Comparison of ENCODE assay signal across 17 mouse cellular contexts in the genomic region with DNA sequence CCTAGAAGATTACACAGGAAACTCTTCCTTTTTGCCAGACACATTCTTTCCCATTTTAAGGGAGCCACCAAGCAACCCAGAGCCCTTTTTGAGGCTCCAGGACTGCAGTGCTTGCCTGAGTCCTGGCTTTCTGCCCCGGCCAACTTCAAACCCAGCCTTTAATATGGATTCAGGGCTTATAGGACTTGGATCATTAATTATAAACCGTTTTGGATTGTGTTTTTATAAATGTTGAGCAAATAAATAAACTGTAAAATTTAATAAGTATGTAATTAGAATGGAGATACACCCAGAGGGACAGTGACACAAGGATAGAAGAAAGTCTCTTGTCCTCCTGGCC. TPM values are rescaled to one million over a fixed set of nuclear protein-coding genes. Genes with fewer than 3 reads are reported as not detected.
DNase-seq lines count a peak whose midpoint lies in the region; ATAC-seq lines count a peak whose summit lies in the region.
"Had no signal": no experiment of that assay in that cellular context is flagged by ENCODE, and none has a peak within 500 bp of the region (broad histone marks: within the 10 kb centered on the region; RNA-seq: fewer than 3 reads in every experiment).

No protein-coding gene starts in this region.

- WGBS in kidney, embryonic 15.5 days: 32% methylated on average over 2 of the region's 2 CpGs
- WGBS in midbrain, embryonic 16.5 days: 68% methylated on average over 2 of the region's 2 CpGs
- 61% methylated on average over 2 of the region's 2 CpGs for WGBS in midbrain, embryonic 10.5 days
- 53% methylated on average over 2 of the region's 2 CpGs for WGBS in limb, embryonic 12.5 days
- WGBS in neural tube, embryonic 14.5 days: 45% methylated on average over 2 of the region's 2 CpGs

- H3K4me2 ChIP-seq in kidney, embryonic 15.5 days: no peak overlapping the region
- H3K4me2 ChIP-seq in midbrain, embryonic 16.5 days (ENCODE audit: low read length): no peak overlapping the region
- H3K4me2 ChIP-seq in limb, embryonic 12.5 days: no peak overlapping the region
- H3K4me2 ChIP-seq in neural tube, embryonic 14.5 days (ENCODE audit: low read depth, low read length): no peak overlapping the region
- H3K4me2 ChIP-seq: forebrain, embryonic 13.5 days; liver, embryonic 15.5 days had no signal

- H3K4me3 ChIP-seq in kidney, embryonic 15.5 days (replicated peaks): no peak overlapping the region
- no peak overlapping the region for H3K4me3 ChIP-seq in midbrain, embryonic 16.5 days (ENCODE audit: low read depth, low read length)
- H3K4me3 ChIP-seq in midbrain, embryonic 10.5 days: no peak overlapping the region
- H3K4me3 ChIP-seq in limb, embryonic 12.5 days (replicated peaks): no peak overlapping the region
- no peak overlapping the region for H3K4me3 ChIP-seq in neural tube, embryonic 14.5 days (ENCODE audit: low read depth, low read length)
- H3K4me3 ChIP-seq: erythroblast, embryonic 14.5 days; forebrain, embryonic 13.5 days; heart, adult 2 months; left cerebral cortex, adult 2 months; liver, embryonic 15.5 days had no signal

- H3K9ac ChIP-seq in kidney, embryonic 15.5 days: no peak overlapping the region
- no peak overlapping the region for H3K9ac ChIP-seq in midbrain, embryonic 16.5 days (ENCODE audit: low read depth, low read length)
- H3K9ac ChIP-seq in limb, embryonic 12.5 days (replicated peaks): no peak overlapping the region
- no peak overlapping the region for H3K9ac ChIP-seq in neural tube, embryonic 14.5 days (replicated peaks; ENCODE audit: low read depth, low read length)
- H3K9ac ChIP-seq: forebrain, embryonic 13.5 days; liver, embryonic 15.5 days had no signal

- H3K36me3 ChIP-seq in kidney, embryonic 15.5 days: no peaks in the 10 kb centered on the region
- no peaks in the 10 kb centered on the region for H3K36me3 ChIP-seq in midbrain, embryonic 16.5 days (ENCODE audit: control insufficient read depth, insufficient read depth, low read length)
- no peaks in the 10 kb centered on the region for H3K36me3 ChIP-seq in midbrain, embryonic 10.5 days
- no peaks in the 10 kb centered on the region for H3K36me3 ChIP-seq in limb, embryonic 12.5 days
- no peaks in the 10 kb centered on the region for H3K36me3 ChIP-seq in neural tube, embryonic 14.5 days (ENCODE audit: control insufficient read depth, insufficient read depth, low read length)
- H3K36me3 ChIP-seq: liver, embryonic 15.5 days had no signal

- no peaks in the 10 kb centered on the region for H3K27me3 ChIP-seq in kidney, embryonic 15.5 days
- H3K27me3 ChIP-seq in midbrain, embryonic 16.5 days (ENCODE audit: control insufficient read depth, insufficient read depth, low read depth, low read length): no peaks in the 10 kb centered on the region
- no peaks in the 10 kb centered on the region for H3K27me3 ChIP-seq in midbrain, embryonic 10.5 days (ENCODE audit: low read depth, poor library complexity, severe bottlenecking)
- H3K27me3 ChIP-seq in limb, embryonic 12.5 days: no peaks in the 10 kb centered on the region
- H3K27me3 ChIP-seq in neural tube, embryonic 14.5 days (ENCODE audit: control insufficient read depth, insufficient read depth, low read length): no peaks in the 10 kb centered on the region
- H3K27me3 ChIP-seq: forebrain, embryonic 13.5 days; liver, embryonic 15.5 days had no signal

- no peaks in the 10 kb centered on the region for H3K9me3 ChIP-seq in kidney, embryonic 15.5 days (replicated peaks)
- no peaks in the 10 kb centered on the region for H3K9me3 ChIP-seq in midbrain, embryonic 16.5 days (replicated peaks; ENCODE audit: control insufficient read depth, low read length, poor library complexity, severe bottlenecking)
- H3K9me3 ChIP-seq in midbrain, embryonic 10.5 days (replicated peaks): no peaks in the 10 kb centered on the region
- H3K9me3 ChIP-seq in limb, embryonic 12.5 days: no peaks in the 10 kb centered on the region
- H3K9me3 ChIP-seq in neural tube, embryonic 14.5 days (ENCODE audit: control insufficient read depth, low read length): no peaks in the 10 kb centered on the region
- H3K9me3 ChIP-seq: forebrain, embryonic 13.5 days; liver, embryonic 15.5 days had no signal

- H3K4me1 ChIP-seq in kidney, embryonic 15.5 days: peaks cover 14% of the 10 kb centered on the region
- peaks cover 2% of the 10 kb centered on the region; the same call in 1 of the 2 replicates for H3K4me1 ChIP-seq in midbrain, embryonic 16.5 days (ENCODE audit: control insufficient read depth, insufficient read depth, low read length)
- H3K4me1 ChIP-seq in midbrain, embryonic 10.5 days: peaks cover 13% of the 10 kb centered on the region
- peaks cover 20% of the 10 kb centered on the region for H3K4me1 ChIP-seq in limb, embryonic 12.5 days (replicated peaks)
- H3K4me1 ChIP-seq in neural tube, embryonic 14.5 days (ENCODE audit: control insufficient read depth, insufficient read depth, low read length): peaks cover 6% of the 10 kb centered on the region; the same call in 1 of the 2 replicates

- peak overlapping the region; percentile 57 for H3K27ac ChIP-seq in kidney, embryonic 15.5 days
- H3K27ac ChIP-seq in midbrain, embryonic 16.5 days (ENCODE audit: low read length): no peak overlapping the region
- no peak overlapping the region for H3K27ac ChIP-seq in midbrain, embryonic 10.5 days (replicated peaks)
- peak overlapping the region; percentile 69; the same call in 1 of the 2 replicates for H3K27ac ChIP-seq in limb, embryonic 12.5 days
- peak overlapping the region; percentile 45; the same call in 1 of the 2 replicates for H3K27ac ChIP-seq in neural tube, embryonic 14.5 days (ENCODE audit: low read depth, low read length)
- H3K27ac ChIP-seq: forebrain, embryonic 13.5 days; heart, adult 2 months; left cerebral cortex, adult 2 months; liver, embryonic 15.5 days; macrophage had no signal

- no peak for ATAC-seq in kidney, embryonic 15.5 days (replicated peaks; ENCODE audit: low FRiP score)
- ATAC-seq in midbrain, embryonic 16.5 days: 0 out of 2 replicates have a peak, but pooled peaks have one; percentile 28
- ATAC-seq in limb, embryonic 12.5 days (ENCODE audit: insufficient number of reproducible peaks, insufficient read depth, low FRiP score, low TSS enrichment, low read depth): no peak
- ATAC-seq in neural tube, embryonic 14.5 days (ENCODE audit: low read depth): no peak
- no peak for ATAC-seq in cerebellum, adult (ENCODE audit: insufficient number of reproducible peaks, low FRiP score, low TSS enrichment)
- ATAC-seq: forebrain, embryonic 13.5 days had no signal

- DNase-seq in kidney, postnatal 4 days: no peak
- no peak for DNase-seq in midbrain, embryonic 10.5 days (ENCODE audit: low spot score)
- DNase-seq: cerebellum, adult 9-10 months; gastrocnemius, postnatal 25 days; heart, postnatal 4 days; kidney, postnatal 14 days had no signal

RNA-seq across cellular contexts. Expression of a gene that starts 54.8 kb away (rescaled TPM):
- polyA plus RNA-seq in kidney, embryonic 15.5 days (2015; fragmentation: Nextera tagmentation; extraction: Ambion mirVana): 19.4 and 19.8 TPM in 2 replicates
- polyA plus RNA-seq in midbrain, embryonic 16.5 days (2015; fragmentation: Nextera tagmentation; extraction: Ambion mirVana): 14.6 and 15.0 TPM in 2 replicates
- polyA plus RNA-seq in midbrain, embryonic 10.5 days (2016; fragmentation: Nextera tagmentation; extraction: Ambion mirVana): 21.0 and 21.6 TPM in 2 replicates
- 21.7 and 22.1 TPM in 2 replicates for polyA plus RNA-seq in limb, embryonic 12.5 days (2016; fragmentation: Nextera tagmentation; extraction: Ambion mirVana)
- 11.8 and 14.2 TPM in 2 replicates for polyA plus RNA-seq in neural tube, embryonic 14.5 days (2014; fragmentation: Nextera tagmentation; extraction: Ambion mirVana)

Comparison
In these comparisons a context has a peak if more than half of its experiments do, and no peak if none do; other contexts are left out.
1. H3K27ac ChIP-seq: peak in kidney, embryonic 15.5 days (single experiment), limb, embryonic 12.5 days (single experiment) and neural tube, embryonic 14.5 days (single experiment); none in midbrain, embryonic 16.5 days (single experiment) and midbrain, embryonic 10.5 days (single experiment).